Mouse (Mus musculus) thymus, adult 2 months (tissue): Measurements from ENCODE around the gene Agrp.

Experiments used
- CTCF ChIP-seq: fragments of 200-500 bp; IDR thresholded peaks from 2 replicates; pipeline ENCODE4 v1.5.1; 2012; ENCODE audit warnings: mild to moderate bottlenecking, control low read depth, low read length, moderate library complexity, borderline replicate concordance; ENCODE audit not compliant: control insufficient read depth, poor library complexity, insufficient read depth; ENCODE audit errors: extremely low read depth
- POLR2A ChIP-seq: fragments of 200-500 bp; IDR thresholded peaks from 2 replicates; pipeline ENCODE4 v1.6.1; 2012; ENCODE audit warnings: mild to moderate bottlenecking, low read length, control low read depth, moderate library complexity; ENCODE audit not compliant: control insufficient read depth, poor library complexity, insufficient read depth; ENCODE audit errors: extremely low read depth

- TF ChIP-seq CTCF (no peak), POLR2A (no peak)
Observed at GRCm38 (mm10) chr8:105533439-105533838, 103.8 kb downstream of the Agrp start.
